Mouse (Mus musculus) hindbrain, embryonic 11.5 days (tissue): ENCODE data around the gene Daam1. TPM values are rescaled to one million over a fixed set of nuclear protein-coding genes. Genes with fewer than 3 reads are reported as not detected.

ENCODE experiments used
- ATAC-seq: fragments of 200-750 bp; cut with Nextera tagmentation; 2 replicates; pipeline ENCODE4 v1.8.0; 2017; ENCODE audit warnings: mild to moderate bottlenecking, moderate TSS enrichment, moderate library complexity; ENCODE audit not compliant: low FRiP score
- DNase-seq: peaks from one replicate; pipeline ENCODE4 v3.0.0-alpha.2; 2015; ENCODE audit warnings: low spot score
- H3K27ac ChIP-seq: fragments of 300-500 bp; sonication (generic); 2 replicates; pipeline ENCODE4 v1.5.1; 2014; ENCODE audit warnings: mild to moderate bottlenecking, low read depth, low read length
- H3K27me3 ChIP-seq: fragments of 300-500 bp; sonication (generic); 2 replicates; pipeline ENCODE4 v1.6.1; 2014; ENCODE audit warnings: mild to moderate bottlenecking, low read length, moderate library complexity, mixed read lengths; ENCODE audit not compliant: control insufficient read depth, insufficient read depth
- H3K36me3 ChIP-seq: fragments of 300-500 bp; sonication (generic); 2 replicates; pipeline ENCODE4 v1.6.1; 2014; ENCODE audit warnings: mild to moderate bottlenecking, low read length, moderate library complexity, mixed read lengths; ENCODE audit not compliant: control insufficient read depth, insufficient read depth
- H3K4me1 ChIP-seq: fragments of 300-500 bp; sonication (generic); replicated peaks from 2 replicates; pipeline ENCODE4 v1.6.1; 2014; ENCODE audit warnings: low read length, mixed read lengths; ENCODE audit not compliant: control insufficient read depth, insufficient read depth
- H3K4me2 ChIP-seq: fragments of 300-500 bp; sonication (generic); replicated peaks from 2 replicates; pipeline ENCODE4 v1.6.1; 2014; ENCODE audit warnings: mild to moderate bottlenecking, low read depth, low read length
- H3K4me3 ChIP-seq: fragments of 300-500 bp; sonication (generic); 2 replicates; pipeline ENCODE4 v1.5.1; 2014; ENCODE audit warnings: low read depth, low read length
- H3K9ac ChIP-seq: fragments of 300-500 bp; sonication (generic); 2 replicates; pipeline ENCODE4 v1.6.1; 2014; ENCODE audit warnings: low read depth, low read length
- H3K9me3 ChIP-seq: fragments of 300-500 bp; sonication (generic); 2 replicates; pipeline ENCODE4 v1.6.1; 2016; ENCODE audit warnings: low read length; ENCODE audit not compliant: control insufficient read depth
- WGBS: fragments of 180-500 bp; shearing (Covaris S2); extraction: QIAGEN DNeasy Blood & Tissue Kit; methylation state at CpG from one replicate; pipeline ENCODE4 v1.1.7; 2014; 5-methylcytosine and 5-hydroxymethylcytosine counted together
- polyA plus RNA-seq: library from polyadenylated mRNA; unstranded; fragments of >200 nt; fragmentation: Nextera tagmentation; extraction: Ambion mirVana; gene quantifications from 2 replicates; pipeline ENCODE4 v1.2.1, GENCODE M21; 2014

Daam1 gene
- polyA plus RNA-seq, 1 experiment from 2014 or later: 30.9 TPM

DNA sequence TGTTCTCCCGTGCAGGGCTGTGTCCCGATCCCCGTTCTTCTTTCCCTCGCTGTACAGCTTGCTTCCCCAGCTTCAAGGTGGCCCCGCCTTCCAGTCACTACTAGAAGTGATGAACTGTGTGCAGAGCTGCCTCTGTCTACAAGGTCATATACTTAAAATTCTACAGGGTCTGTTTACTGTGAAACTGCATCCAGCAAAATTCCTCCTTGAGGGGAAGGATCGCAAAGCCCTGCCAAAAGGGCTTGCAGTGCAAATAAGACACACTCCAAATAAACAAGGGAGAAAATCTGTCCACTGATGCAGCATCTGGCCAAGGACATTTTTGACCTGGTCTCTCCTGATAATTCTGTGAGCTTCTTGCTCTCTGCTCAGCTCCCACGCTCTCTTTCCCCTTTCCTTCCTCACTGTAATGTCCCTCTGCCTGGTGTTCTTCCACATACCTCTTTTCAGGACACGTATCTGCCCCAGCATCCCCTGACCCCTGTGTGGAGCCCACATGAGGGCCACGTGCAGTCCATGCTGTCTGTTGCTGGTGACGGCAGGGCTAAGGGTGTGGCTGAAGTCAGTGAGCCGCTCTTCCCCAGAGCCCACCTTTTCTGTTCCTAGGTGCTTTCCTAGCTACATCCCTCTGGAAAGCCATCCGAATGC, 141.9 kb downstream of the Daam1 start:
- Histone ChIP-seq H3K9ac (no peak overlapping the region), H3K4me1 (no peaks in the 10 kb centered on the region), H3K27ac (no peak overlapping the region), H3K9me3 (no peaks in the 10 kb centered on the region), H3K36me3 (0 out of 2 replicates have a peak, but pooled peaks cover 2% of the 10 kb centered on the region), H3K4me3 (no peak overlapping the region), H3K27me3 (no peaks in the 10 kb centered on the region), H3K4me2 (no peak overlapping the region)
- ATAC-seq (no peak), DNase-seq (no peak)
- WGBS: 87% methylated on average over 12 of the region's 12 CpGs

DNA sequence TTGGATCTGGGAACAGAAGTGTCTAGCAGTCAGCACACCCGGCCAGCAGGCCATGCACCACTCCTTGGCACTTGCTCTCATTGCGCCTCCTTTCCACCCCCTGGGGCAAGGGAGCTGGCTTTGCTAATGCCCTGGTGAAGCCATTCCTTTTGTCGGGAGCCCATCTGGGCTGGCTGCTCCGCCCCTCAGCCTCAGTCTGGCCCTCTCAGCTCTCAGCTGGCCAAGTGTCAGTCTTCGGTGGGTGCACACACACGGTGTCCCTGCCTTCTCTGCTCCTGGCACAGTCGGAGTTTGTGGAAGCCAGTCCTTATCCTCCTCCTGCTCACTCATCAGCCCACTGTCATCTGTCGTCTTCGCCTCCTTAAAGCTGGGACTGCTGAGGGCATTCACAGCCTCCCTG, 142.7 kb downstream of the Daam1 start:
- no peak overlapping the region for H3K4me3 ChIP-seq
- ATAC-seq (no peak), DNase-seq (no peak)
- no peak overlapping the region for H3K4me2 ChIP-seq
- H3K9ac ChIP-seq: no peak overlapping the region
- H3K27ac ChIP-seq: no peak overlapping the region
- no peaks in the 10 kb centered on the region for H3K9me3 ChIP-seq
- no peaks in the 10 kb centered on the region for H3K27me3 ChIP-seq
- no peaks in the 10 kb centered on the region for H3K4me1 ChIP-seq
- H3K36me3 ChIP-seq: 0 out of 2 replicates have a peak, but pooled peaks cover 2% of the 10 kb centered on the region
- WGBS: 71% methylated on average over 9 of the region's 9 CpGs

DNA sequence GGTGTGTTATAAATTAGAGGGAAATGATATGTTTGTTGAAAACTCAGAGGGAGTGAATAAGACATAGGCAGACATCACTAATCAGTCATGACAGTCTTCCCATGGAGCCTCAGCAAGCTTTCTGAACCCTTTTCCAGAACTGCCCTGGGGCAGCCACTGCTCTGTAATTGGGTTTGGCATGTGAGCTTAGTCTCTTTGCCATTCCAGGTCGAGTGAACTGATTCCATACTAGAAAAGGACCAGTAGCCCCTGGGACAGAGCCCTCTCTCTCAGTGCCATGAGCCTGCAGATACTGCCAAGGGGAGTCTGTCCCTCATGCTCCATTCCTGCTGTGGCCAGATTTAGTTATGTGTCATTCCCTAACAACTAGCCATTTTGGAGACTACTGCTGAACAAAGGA, 144.7 kb downstream of the Daam1 start:
- Histone ChIP-seq H3K9ac (no peak overlapping the region), H3K4me3 (no peak overlapping the region), H3K9me3 (no peaks in the 10 kb centered on the region), H3K4me1 (no peaks in the 10 kb centered on the region), H3K4me2 (no peak overlapping the region), H3K27ac (no peak overlapping the region), H3K27me3 (no peaks in the 10 kb centered on the region), H3K36me3 (peaks cover 3% of the 10 kb centered on the region; the same call in 1 of the 2 replicates)
- no peak for ATAC-seq
- 68% methylated on average over 1 of the region's 1 CpGs for WGBS
- DNase-seq: no peak

DNA sequence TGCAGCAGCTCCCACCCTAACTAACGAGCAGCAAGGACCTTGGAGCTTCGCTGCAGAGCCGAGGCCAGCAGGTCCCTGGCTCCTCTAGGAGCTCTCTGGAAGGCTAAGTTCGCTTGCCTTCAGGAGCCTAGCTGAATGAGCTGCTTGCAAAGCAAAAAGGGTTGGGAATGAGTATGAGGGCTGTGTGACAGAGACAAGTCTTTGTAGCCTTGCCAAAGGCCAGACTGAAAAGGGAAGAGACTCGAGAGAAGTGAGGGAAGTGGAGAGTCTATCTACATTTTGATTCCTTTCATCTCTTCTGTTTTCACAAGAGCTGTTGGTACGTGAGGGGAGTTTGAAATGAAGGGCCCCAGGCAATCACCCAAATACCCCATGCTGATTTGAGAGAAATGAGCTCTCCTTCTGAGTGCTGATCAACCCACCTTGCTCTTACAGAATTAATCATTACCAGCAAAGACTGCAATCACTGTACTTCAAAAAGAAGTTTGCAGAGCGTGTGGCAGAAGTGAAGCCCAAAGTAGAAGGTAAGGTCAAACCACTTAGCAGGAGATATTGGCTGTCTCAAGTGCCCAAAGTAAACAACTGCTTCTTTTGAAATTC, 145.6 kb downstream of the Daam1 start:
- no peak for ATAC-seq
- H3K9ac ChIP-seq: no peak overlapping the region
- no peak overlapping the region for H3K27ac ChIP-seq
- 63% methylated on average over 7 of the region's 7 CpGs for WGBS
- DNase-seq: no peak
- H3K36me3 ChIP-seq: peaks cover 4% of the 10 kb centered on the region; the same call in 1 of the 2 replicates
- no peak overlapping the region for H3K4me3 ChIP-seq
- no peak overlapping the region for H3K4me2 ChIP-seq
- H3K4me1 ChIP-seq: no peaks in the 10 kb centered on the region
- H3K9me3 ChIP-seq: no peaks in the 10 kb centered on the region
- H3K27me3 ChIP-seq: no peaks in the 10 kb centered on the region

DNA sequence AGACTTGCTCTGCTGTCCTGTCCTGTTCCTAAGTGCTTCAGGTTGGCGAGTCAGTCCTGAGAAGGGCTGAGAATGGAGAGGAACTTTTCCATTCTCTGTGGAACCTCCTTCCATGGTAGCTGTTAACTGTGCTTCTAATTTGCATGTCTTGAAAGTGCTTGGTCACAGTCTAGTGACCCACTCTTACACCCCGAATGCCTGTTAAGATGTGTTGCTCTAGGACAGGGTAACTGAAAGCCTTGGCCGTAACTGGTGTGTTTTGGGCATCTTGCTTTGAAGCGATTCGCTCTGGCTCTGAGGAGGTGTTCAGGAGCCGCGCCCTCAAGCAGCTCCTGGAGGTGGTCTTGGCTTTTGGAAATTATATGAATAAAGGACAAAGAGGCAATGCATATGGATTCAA, 146.5 kb downstream of the Daam1 start:
- no peak for ATAC-seq
- no peak overlapping the region for H3K27ac ChIP-seq
- 91% methylated on average over 7 of the region's 7 CpGs for WGBS

DNA sequence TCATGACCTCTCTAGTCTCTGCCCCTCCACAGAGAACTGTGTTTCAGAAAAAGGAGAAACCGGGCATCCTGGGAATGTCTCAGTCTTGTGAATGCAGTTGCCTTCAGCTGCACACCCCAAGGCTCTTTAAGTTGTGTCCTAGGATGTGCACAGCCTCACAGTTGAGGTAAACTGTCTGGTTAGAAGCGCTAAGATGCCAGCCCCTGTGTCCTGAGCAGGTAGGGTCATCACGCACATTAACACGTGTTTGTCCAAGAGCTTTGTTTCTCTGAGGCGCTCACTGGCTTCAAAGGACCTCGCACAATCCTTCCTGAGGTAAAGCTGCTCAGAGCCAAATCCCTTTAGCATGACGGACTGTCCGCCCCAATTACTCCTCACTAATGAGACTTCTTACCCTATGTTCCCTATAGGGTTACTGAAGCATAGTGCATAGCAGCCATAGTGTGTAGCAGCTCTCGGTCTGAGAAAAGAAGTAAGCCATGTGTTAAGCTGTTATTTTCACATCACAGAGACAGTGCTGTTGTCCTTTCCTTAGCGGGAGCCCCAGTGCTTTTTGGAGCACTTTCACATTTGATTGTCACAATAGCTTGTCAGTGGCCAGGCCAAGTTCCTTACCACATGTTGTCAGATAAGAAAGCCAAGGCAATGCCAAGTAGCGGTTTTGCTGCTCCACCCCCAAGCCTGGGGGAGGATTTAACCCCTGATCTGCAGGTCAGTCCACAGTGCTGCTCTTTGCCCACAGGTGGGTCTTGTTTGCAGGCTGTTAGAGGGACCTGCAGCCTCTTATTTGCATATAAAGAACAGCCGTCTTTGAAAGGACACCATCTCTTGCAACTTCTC, 147.9 kb downstream of the Daam1 start:
- DNase-seq (no peak), ATAC-seq (no peak)
- no peaks in the 10 kb centered on the region for H3K9me3 ChIP-seq
- no peak overlapping the region for H3K4me2 ChIP-seq
- no peak overlapping the region for H3K4me3 ChIP-seq
- H3K27me3 ChIP-seq: no peaks in the 10 kb centered on the region
- no peaks in the 10 kb centered on the region for H3K4me1 ChIP-seq
- WGBS: 65% methylated on average over 12 of the region's 12 CpGs
- H3K36me3 ChIP-seq: peaks cover 10% of the 10 kb centered on the region; the same call in 1 of the 2 replicates
- no peak overlapping the region for H3K9ac ChIP-seq
- H3K27ac ChIP-seq: no peak overlapping the region

More for the DNA sequence above, 146.5 kb downstream of the Daam1 start:
- Histone ChIP-seq H3K36me3 (peaks cover 4% of the 10 kb centered on the region; the same call in 1 of the 2 replicates), H3K4me2 (no peak overlapping the region), H3K4me3 (no peak overlapping the region), H3K9ac (no peak overlapping the region), H3K4me1 (no peaks in the 10 kb centered on the region), H3K9me3 (no peaks in the 10 kb centered on the region), H3K27me3 (no peaks in the 10 kb centered on the region)
- DNase-seq: no peak

DNA sequence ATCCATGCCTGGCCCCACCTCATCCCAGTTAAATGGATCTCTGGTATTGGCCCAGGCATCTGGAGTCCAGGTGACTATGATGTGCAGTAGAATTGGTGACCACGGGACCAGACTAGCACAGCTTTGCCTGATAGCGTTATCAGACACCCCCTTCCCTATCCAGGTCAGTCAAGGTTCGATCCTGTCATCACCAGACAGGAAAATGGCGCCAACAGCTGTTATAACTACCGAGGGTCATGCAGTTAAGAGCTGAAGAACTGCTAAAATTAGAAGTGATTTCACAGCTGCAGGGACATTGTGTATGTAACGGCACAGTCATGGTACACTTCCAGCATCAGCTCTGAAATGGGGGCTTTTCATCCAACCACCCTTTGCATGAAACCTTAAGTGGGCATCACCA, 149.3 kb downstream of the Daam1 start:
- H3K27me3 ChIP-seq: no peaks in the 10 kb centered on the region; the same call in 1 of the 2 replicates
- H3K4me2 ChIP-seq: no peak overlapping the region
- no peak overlapping the region for H3K27ac ChIP-seq
- WGBS: 84% methylated on average over 6 of the region's 6 CpGs
- ATAC-seq: no peak
- H3K4me1 ChIP-seq: no peaks in the 10 kb centered on the region
- H3K4me3 ChIP-seq: no peak overlapping the region
- peaks cover 10% of the 10 kb centered on the region; the same call in 1 of the 2 replicates for H3K36me3 ChIP-seq
- H3K9ac ChIP-seq: no peak overlapping the region
- no peaks in the 10 kb centered on the region for H3K9me3 ChIP-seq
- DNase-seq: no peak

DNA sequence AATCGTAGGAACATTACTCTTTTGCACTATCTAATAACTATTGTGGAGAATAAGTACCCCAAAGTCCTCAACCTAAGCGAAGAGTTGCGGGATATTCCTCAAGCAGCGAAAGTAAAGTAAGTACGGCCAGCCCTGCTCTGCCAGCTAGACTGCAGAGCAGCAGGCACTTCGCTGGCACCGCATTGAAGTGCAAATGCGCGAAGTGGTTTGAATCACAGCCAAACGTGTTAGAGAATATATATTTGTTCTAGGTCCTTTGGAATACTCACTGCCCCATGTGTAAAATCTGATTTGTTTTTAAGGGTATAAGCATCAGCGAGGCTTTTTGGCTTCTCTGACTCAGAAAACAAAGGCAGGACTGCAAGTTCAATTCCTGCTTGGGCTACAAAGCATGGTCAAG, 149.9 kb downstream of the Daam1 start:
- no peak for ATAC-seq
- Histone ChIP-seq H3K9me3 (no peaks in the 10 kb centered on the region), H3K4me2 (no peak overlapping the region), H3K4me3 (no peak overlapping the region), H3K9ac (no peak overlapping the region), H3K4me1 (no peaks in the 10 kb centered on the region), H3K27me3 (no peaks in the 10 kb centered on the region; the same call in 1 of the 2 replicates), H3K27ac (no peak overlapping the region), H3K36me3 (peaks cover 8% of the 10 kb centered on the region; the same call in 1 of the 2 replicates)
- DNase-seq: no peak
- 93% methylated on average over 11 of the region's 11 CpGs for WGBS
